Mouse (Mus musculus): Measurements from ENCODE around the gene Flad1. TPM values are rescaled to one million over a fixed set of nuclear protein-coding genes. Genes with fewer than 3 reads are reported as not detected.

Gene Flad1
- polyA plus RNA-seq, 1 experiment from 2014 or later = 22.3 TPM

- no peak overlapping the region for H3K4me2 ChIP-seq (replicated peaks; ENCODE audit: low read depth, low read length)
These were observed 32.1 kb downstream of the Flad1 start for GRCm38 (mm10) chr3:89379388-89380131.

GRCm38 (mm10) chr3:89378394-89379067, 33.1 kb downstream of the Flad1 start:
- Histone ChIP-seq H3K4me2 (replicated peaks; ENCODE audit: low read depth, low read length) (peak overlapping the region; percentile 58), H3K9ac (replicated peaks; ENCODE audit: low read depth, low read length) (peak overlapping the region; percentile 33; the same call in 1 of the 2 replicates), H3K27me3 (ENCODE audit: control insufficient read depth, insufficient read depth, low read length) (no peaks in the 10 kb centered on the region), H3K4me3 (ENCODE audit: low read depth, low read length) (peak overlapping the region; percentile 43), H3K36me3 (ENCODE audit: control insufficient read depth, insufficient read depth, low read length) (no peaks in the 10 kb centered on the region; the same call in 1 of the 2 replicates), H3K27ac (ENCODE audit: low read length) (peak overlapping the region; percentile 66; the same call in 1 of the 2 replicates), H3K9me3 (ENCODE audit: control insufficient read depth, low read depth, low read length) (no peaks in the 10 kb centered on the region), H3K4me1 (ENCODE audit: control insufficient read depth, insufficient read depth, low read length) (peaks cover 12% of the 10 kb centered on the region)
- 1% methylated on average over 29 of the region's 29 CpGs for WGBS
- peak; percentile 90 for ATAC-seq (ENCODE audit: insufficient number of reproducible peaks, insufficient read depth, low FRiP score, low read depth)

More at GRCm38 (mm10) chr3:89379388-89380131, 32.1 kb downstream of the Flad1 start:
- no peak for ATAC-seq (ENCODE audit: insufficient number of reproducible peaks, insufficient read depth, low FRiP score, low read depth)
- 86% methylated on average over 31 of the region's 31 CpGs for WGBS
- peak overlapping the region; percentile 66; the same call in 1 of the 2 replicates for H3K27ac ChIP-seq (ENCODE audit: low read length)
- H3K9ac ChIP-seq (replicated peaks; ENCODE audit: low read depth, low read length) = no peak overlapping the region
- H3K36me3 ChIP-seq (ENCODE audit: control insufficient read depth, insufficient read depth, low read length) = no peaks in the 10 kb centered on the region; the same call in 1 of the 2 replicates
- no peaks in the 10 kb centered on the region for H3K9me3 ChIP-seq (ENCODE audit: control insufficient read depth, low read depth, low read length)
- H3K4me1 ChIP-seq (ENCODE audit: control insufficient read depth, insufficient read depth, low read length) = peaks cover 13% of the 10 kb centered on the region
- H3K4me3 ChIP-seq (ENCODE audit: low read depth, low read length) = no peak overlapping the region
- no peaks in the 10 kb centered on the region for H3K27me3 ChIP-seq (ENCODE audit: control insufficient read depth, insufficient read depth, low read length)

DNA sequence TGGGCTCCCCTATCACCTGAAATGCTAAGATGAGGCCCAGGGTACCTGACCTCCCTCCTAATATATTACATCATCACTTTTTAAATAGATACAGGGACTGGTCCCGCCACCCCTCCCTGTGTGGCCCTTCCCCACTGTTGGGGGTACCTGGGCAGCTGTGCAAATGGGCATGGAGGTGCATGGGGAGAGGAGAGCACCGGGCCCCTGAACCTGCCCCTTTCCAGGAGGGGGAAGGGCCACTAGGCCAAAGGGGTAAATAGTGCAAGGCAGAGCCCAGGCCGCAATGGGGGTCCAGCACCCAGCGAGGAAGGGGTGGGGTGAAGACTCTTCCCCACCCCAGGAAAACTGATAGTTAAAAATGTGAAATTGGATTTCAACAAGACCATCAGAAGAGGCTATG, 33.8 kb downstream of the Flad1 start:
- Histone ChIP-seq H3K9me3 (ENCODE audit: control insufficient read depth, low read depth, low read length) (no peaks in the 10 kb centered on the region), H3K9ac (replicated peaks; ENCODE audit: low read depth, low read length) (peak overlapping the region; percentile 33; the same call in 1 of the 2 replicates), H3K4me1 (ENCODE audit: control insufficient read depth, insufficient read depth, low read length) (peaks cover 12% of the 10 kb centered on the region), H3K36me3 (ENCODE audit: control insufficient read depth, insufficient read depth, low read length) (no peaks in the 10 kb centered on the region; the same call in 1 of the 2 replicates), H3K27me3 (ENCODE audit: control insufficient read depth, insufficient read depth, low read length) (no peaks in the 10 kb centered on the region), H3K27ac (ENCODE audit: low read length) (no peak overlapping the region), H3K4me2 (replicated peaks; ENCODE audit: low read depth, low read length) (peak overlapping the region; percentile 58), H3K4me3 (ENCODE audit: low read depth, low read length) (peak overlapping the region; percentile 43; the same call in 1 of the 2 replicates)
- ATAC-seq (ENCODE audit: insufficient number of reproducible peaks, insufficient read depth, low FRiP score, low read depth) = no peak
- 72% methylated on average over 4 of the region's 4 CpGs for WGBS

- H3K4me2 ChIP-seq (replicated peaks; ENCODE audit: low read depth, low read length) = no peak overlapping the region
- H3K9ac ChIP-seq (replicated peaks; ENCODE audit: low read depth, low read length) = no peak overlapping the region
- 31% methylated on average over 5 of the region's 5 CpGs for WGBS
- H3K9me3 ChIP-seq (ENCODE audit: control insufficient read depth, low read depth, low read length) = no peaks in the 10 kb centered on the region
- no peaks in the 10 kb centered on the region for H3K36me3 ChIP-seq (ENCODE audit: control insufficient read depth, insufficient read depth, low read length)
- H3K4me1 ChIP-seq (ENCODE audit: control insufficient read depth, insufficient read depth, low read length) = peaks cover 10% of the 10 kb centered on the region
- no peak overlapping the region for H3K27ac ChIP-seq (ENCODE audit: low read length)
- no peaks in the 10 kb centered on the region for H3K27me3 ChIP-seq (ENCODE audit: control insufficient read depth, insufficient read depth, low read length)
- H3K4me3 ChIP-seq (ENCODE audit: low read depth, low read length) = no peak overlapping the region
- ATAC-seq (ENCODE audit: insufficient number of reproducible peaks, insufficient read depth, low FRiP score, low read depth) = no peak
These were observed 38.0 kb downstream of the Flad1 start for GRCm38 (mm10) chr3:89373581-89374231.

- no peak for ATAC-seq (ENCODE audit: insufficient number of reproducible peaks, insufficient read depth, low FRiP score, low read depth)
- 59% methylated on average over 11 of the region's 11 CpGs for WGBS
- Histone ChIP-seq H3K9me3 (ENCODE audit: control insufficient read depth, low read depth, low read length) (no peaks in the 10 kb centered on the region), H3K4me2 (replicated peaks; ENCODE audit: low read depth, low read length) (no peak overlapping the region), H3K27ac (ENCODE audit: low read length) (no peak overlapping the region), H3K4me3 (ENCODE audit: low read depth, low read length) (no peak overlapping the region), H3K27me3 (ENCODE audit: control insufficient read depth, insufficient read depth, low read length) (no peaks in the 10 kb centered on the region), H3K36me3 (ENCODE audit: control insufficient read depth, insufficient read depth, low read length) (no peaks in the 10 kb centered on the region), H3K9ac (replicated peaks; ENCODE audit: low read depth, low read length) (no peak overlapping the region), H3K4me1 (ENCODE audit: control insufficient read depth, insufficient read depth, low read length) (0 out of 2 replicates have a peak, but pooled peaks cover 4% of the 10 kb centered on the region)
These were observed 44.3 kb downstream of the Flad1 start for GRCm38 (mm10) chr3:89367338-89367737.

DNA sequence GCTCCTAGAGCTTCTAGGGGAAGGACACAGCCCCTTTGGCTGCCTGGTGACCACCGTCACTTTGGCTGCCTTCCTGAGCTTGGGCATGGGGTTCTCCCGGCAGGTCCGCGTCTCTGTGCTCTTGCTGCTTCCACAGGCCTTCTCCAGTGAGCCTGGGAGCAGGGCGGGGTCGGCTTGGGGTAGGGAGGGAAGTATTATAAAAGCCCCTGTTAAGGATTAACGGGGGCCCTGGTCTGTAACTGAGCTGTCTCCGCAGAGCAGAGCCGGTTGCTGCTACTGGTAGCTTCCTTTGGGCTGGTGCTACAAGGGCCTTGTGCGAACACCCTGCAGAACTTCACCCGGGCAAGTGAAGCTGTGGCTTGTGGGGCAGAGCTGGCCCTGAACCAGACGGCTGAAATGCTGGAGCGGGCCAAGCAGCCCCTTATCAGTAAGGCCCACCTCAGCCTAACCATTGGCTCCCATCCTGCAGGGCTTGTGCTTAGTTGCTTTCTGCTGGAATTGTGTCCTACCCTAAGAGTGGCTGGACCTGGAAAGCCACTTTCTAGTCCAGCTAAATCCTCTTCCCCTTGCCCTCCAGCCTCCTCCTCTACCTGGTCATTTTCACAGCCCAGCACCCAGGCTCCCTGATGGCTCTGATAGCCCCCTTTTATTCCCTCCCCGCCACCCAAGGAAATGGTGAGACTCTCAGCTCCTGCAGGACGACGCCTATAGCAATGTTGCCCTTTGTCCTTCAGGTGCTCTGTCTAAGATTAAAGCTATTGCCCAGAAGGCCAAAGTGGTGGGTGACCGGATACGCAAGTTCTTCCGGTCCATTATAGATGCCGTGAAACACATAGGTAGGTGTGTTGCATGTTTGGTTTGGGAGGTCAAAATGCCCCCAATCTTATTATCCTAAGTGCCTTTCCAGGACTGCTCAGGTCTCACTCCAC, 45.9 kb downstream of the Flad1 start:
- no peak for ATAC-seq (ENCODE audit: insufficient number of reproducible peaks, insufficient read depth, low FRiP score, low read depth)

DNA sequence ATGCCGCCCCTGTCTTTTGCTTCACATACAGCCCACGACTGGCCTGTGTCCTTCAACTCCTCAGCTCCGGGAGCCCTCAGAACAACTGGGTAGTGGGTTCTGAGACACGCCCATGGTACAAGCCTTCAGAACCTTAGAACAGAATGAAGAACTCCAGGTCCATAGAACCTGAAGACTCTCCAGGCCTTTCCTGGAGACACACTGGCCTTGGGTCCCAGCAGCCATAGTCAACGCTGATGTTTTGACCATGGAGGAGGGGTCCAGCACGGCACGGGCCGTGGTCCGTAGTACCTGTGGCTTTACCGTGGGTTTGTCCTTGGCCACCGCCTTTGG, 46.6 kb downstream of the Flad1 start, which contains the start of gene Dcst1:
Gene Dcst1 (minus strand): TSS at position 101 of the 333 bp plus-strand sequence.
- ATAC-seq (ENCODE audit: insufficient number of reproducible peaks, insufficient read depth, low FRiP score, low read depth) = no peak
- Histone ChIP-seq H3K27me3 (ENCODE audit: control insufficient read depth, insufficient read depth, low read length) (no peaks in the 10 kb centered on the region), H3K4me2 (replicated peaks; ENCODE audit: low read depth, low read length) (no peak within 1 kb of the TSS), H3K4me3 (ENCODE audit: low read depth, low read length) (no peak within 1 kb of the TSS), H3K27ac (ENCODE audit: low read length) (no peak within 1 kb of the TSS), H3K36me3 (ENCODE audit: control insufficient read depth, insufficient read depth, low read length) (no peaks in the 10 kb centered on the region), H3K9me3 (ENCODE audit: control insufficient read depth, low read depth, low read length) (no peaks in the 10 kb centered on the region), H3K4me1 (ENCODE audit: control insufficient read depth, insufficient read depth, low read length) (0 out of 2 replicates have a peak, but pooled peaks cover 4% of the 10 kb centered on the region), H3K9ac (replicated peaks; ENCODE audit: low read depth, low read length) (0 out of 2 replicates have a peak within 1 kb of the TSS, but pooled peaks have one; percentile 33)
- 91% methylated on average over 11 of the region's 11 CpGs for WGBS

More for the DNA sequence above, 45.9 kb downstream of the Flad1 start:
- WGBS = 63% methylated on average over 20 of the region's 20 CpGs
- Histone ChIP-seq H3K4me1 (ENCODE audit: control insufficient read depth, insufficient read depth, low read length) (0 out of 2 replicates have a peak, but pooled peaks cover 4% of the 10 kb centered on the region), H3K4me3 (ENCODE audit: low read depth, low read length) (no peak overlapping the region), H3K27me3 (ENCODE audit: control insufficient read depth, insufficient read depth, low read length) (no peaks in the 10 kb centered on the region), H3K27ac (ENCODE audit: low read length) (no peak overlapping the region), H3K4me2 (replicated peaks; ENCODE audit: low read depth, low read length) (no peak overlapping the region), H3K9ac (replicated peaks; ENCODE audit: low read depth, low read length) (0 out of 2 replicates have a peak overlapping the region, but pooled peaks have one; percentile 33), H3K36me3 (ENCODE audit: control insufficient read depth, insufficient read depth, low read length) (no peaks in the 10 kb centered on the region), H3K9me3 (ENCODE audit: control insufficient read depth, low read depth, low read length) (no peaks in the 10 kb centered on the region)
